Mouse (Mus musculus) hindbrain, embryonic 11.5 days (tissue): ENCODE data around the gene Ugt1a8. TPM values are rescaled to one million over a fixed set of nuclear protein-coding genes. Genes with fewer than 3 reads are reported as not detected.
"Not testable (repeated sequence)": the region's sequence is repeated elsewhere in the genome, so short reads cannot be mapped to it uniquely, and the experiment has no call there.

Experiments used
- ATAC-seq: fragments of 200-750 bp; cut with Nextera tagmentation; 2 replicates; pipeline ENCODE4 v1.8.0; 2017; ENCODE audit warnings: mild to moderate bottlenecking, moderate TSS enrichment, moderate library complexity; ENCODE audit not compliant: low FRiP score
- DNase-seq: peaks from one replicate; pipeline ENCODE4 v3.0.0-alpha.2; 2015; ENCODE audit warnings: low spot score
- H3K27ac ChIP-seq: fragments of 300-500 bp; sonication (generic); 2 replicates; pipeline ENCODE4 v1.5.1; 2014; ENCODE audit warnings: mild to moderate bottlenecking, low read depth, low read length
- H3K27me3 ChIP-seq: fragments of 300-500 bp; sonication (generic); 2 replicates; pipeline ENCODE4 v1.6.1; 2014; ENCODE audit warnings: mild to moderate bottlenecking, low read length, moderate library complexity, mixed read lengths; ENCODE audit not compliant: control insufficient read depth, insufficient read depth
- H3K36me3 ChIP-seq: fragments of 300-500 bp; sonication (generic); 2 replicates; pipeline ENCODE4 v1.6.1; 2014; ENCODE audit warnings: mild to moderate bottlenecking, low read length, moderate library complexity, mixed read lengths; ENCODE audit not compliant: control insufficient read depth, insufficient read depth
- H3K4me1 ChIP-seq: fragments of 300-500 bp; sonication (generic); replicated peaks from 2 replicates; pipeline ENCODE4 v1.6.1; 2014; ENCODE audit warnings: low read length, mixed read lengths; ENCODE audit not compliant: control insufficient read depth, insufficient read depth
- H3K4me2 ChIP-seq: fragments of 300-500 bp; sonication (generic); replicated peaks from 2 replicates; pipeline ENCODE4 v1.6.1; 2014; ENCODE audit warnings: mild to moderate bottlenecking, low read depth, low read length
- H3K4me3 ChIP-seq: fragments of 300-500 bp; sonication (generic); 2 replicates; pipeline ENCODE4 v1.5.1; 2014; ENCODE audit warnings: low read depth, low read length
- H3K9ac ChIP-seq: fragments of 300-500 bp; sonication (generic); 2 replicates; pipeline ENCODE4 v1.6.1; 2014; ENCODE audit warnings: low read depth, low read length
- H3K9me3 ChIP-seq: fragments of 300-500 bp; sonication (generic); 2 replicates; pipeline ENCODE4 v1.6.1; 2016; ENCODE audit warnings: low read length; ENCODE audit not compliant: control insufficient read depth
- WGBS: fragments of 180-500 bp; shearing (Covaris S2); extraction: QIAGEN DNeasy Blood & Tissue Kit; methylation state at CpG from one replicate; pipeline ENCODE4 v1.1.7; 2014; 5-methylcytosine and 5-hydroxymethylcytosine counted together
- polyA plus RNA-seq: library from polyadenylated mRNA; unstranded; fragments of >200 nt; fragmentation: Nextera tagmentation; extraction: Ambion mirVana; gene quantifications from 2 replicates; pipeline ENCODE4 v1.2.1, GENCODE M21; 2014

Gene Ugt1a8
- polyA plus RNA-seq, 1 experiment from 2014 or later, result not detected

- DNase-seq, H3K4me3 ChIP-seq, H3K9me3 ChIP-seq, H3K27ac ChIP-seq, ATAC-seq, H3K4me2 ChIP-seq, H3K27me3 ChIP-seq, H3K4me1 ChIP-seq, H3K9ac ChIP-seq, H3K36me3 ChIP-seq: not testable (repeated sequence)
- 81% methylated on average over 3 of the region's 4 CpGs for whole genome bisulfite sequencing
Observed at GRCm38 (mm10) chr1:88125827-88126360, 38.3 kb downstream of the Ugt1a8 start.

- DNase-seq, H3K4me2 ChIP-seq, H3K27me3 ChIP-seq, H3K9me3 ChIP-seq, H3K36me3 ChIP-seq, H3K27ac ChIP-seq, H3K9ac ChIP-seq, H3K4me1 ChIP-seq, ATAC-seq, H3K4me3 ChIP-seq: not testable (repeated sequence)
- 84% methylated on average over 2 of the region's 2 CpGs for WGBS
Observed at GRCm38 (mm10) chr1:88129091-88129490, 41.5 kb downstream of the Ugt1a8 start.

- 86% methylated on average over 1 of the region's 1 CpGs for WGBS
- not testable (repeated sequence) for DNase-seq, H3K9me3 ChIP-seq, H3K27ac ChIP-seq, H3K9ac ChIP-seq, H3K4me2 ChIP-seq, H3K4me1 ChIP-seq, H3K4me3 ChIP-seq, H3K27me3 ChIP-seq, H3K36me3 ChIP-seq, ATAC-seq
Observed at GRCm38 (mm10) chr1:88130223-88130622, 42.6 kb downstream of the Ugt1a8 start.

DNA sequence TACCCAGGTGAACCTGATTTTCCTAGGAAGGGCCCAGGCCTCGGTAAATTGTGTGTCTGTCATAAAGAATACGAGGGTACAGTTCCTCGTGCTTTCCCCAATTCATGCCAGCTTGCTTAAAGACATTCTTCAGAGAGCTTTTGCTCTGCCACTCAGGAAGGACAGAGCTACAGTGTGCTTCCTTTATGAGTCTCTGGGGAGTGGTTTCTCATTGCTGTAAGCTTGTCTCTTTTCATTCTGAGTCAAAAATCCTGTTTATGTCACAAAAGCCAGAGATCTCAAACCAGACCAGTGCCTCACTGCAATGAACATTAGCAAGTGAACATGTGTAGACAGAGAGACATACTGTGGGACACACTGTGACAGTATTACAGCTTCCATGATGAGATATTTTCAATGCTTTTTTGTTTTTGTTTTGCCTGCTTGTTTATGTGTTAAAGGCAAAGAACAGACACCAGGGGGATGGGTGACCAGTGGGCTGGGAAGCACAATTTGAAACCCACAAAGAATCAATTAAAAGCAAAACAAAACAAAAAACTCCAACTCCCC lies 46.4 kb downstream of the Ugt1a8 start:
- no peaks in the 10 kb centered on the region for H3K4me1 ChIP-seq
- no peak overlapping the region for H3K27ac ChIP-seq
- no peak overlapping the region for H3K4me3 ChIP-seq
- no peaks in the 10 kb centered on the region for H3K36me3 ChIP-seq
- no peaks in the 10 kb centered on the region for H3K27me3 ChIP-seq
- ATAC-seq (no peak), DNase-seq (no peak)
- no peak overlapping the region for H3K9ac ChIP-seq
- 78% methylated on average over 3 of the region's 3 CpGs for WGBS
- no peak overlapping the region for H3K4me2 ChIP-seq
- H3K9me3 ChIP-seq, result no peaks in the 10 kb centered on the region

DNA sequence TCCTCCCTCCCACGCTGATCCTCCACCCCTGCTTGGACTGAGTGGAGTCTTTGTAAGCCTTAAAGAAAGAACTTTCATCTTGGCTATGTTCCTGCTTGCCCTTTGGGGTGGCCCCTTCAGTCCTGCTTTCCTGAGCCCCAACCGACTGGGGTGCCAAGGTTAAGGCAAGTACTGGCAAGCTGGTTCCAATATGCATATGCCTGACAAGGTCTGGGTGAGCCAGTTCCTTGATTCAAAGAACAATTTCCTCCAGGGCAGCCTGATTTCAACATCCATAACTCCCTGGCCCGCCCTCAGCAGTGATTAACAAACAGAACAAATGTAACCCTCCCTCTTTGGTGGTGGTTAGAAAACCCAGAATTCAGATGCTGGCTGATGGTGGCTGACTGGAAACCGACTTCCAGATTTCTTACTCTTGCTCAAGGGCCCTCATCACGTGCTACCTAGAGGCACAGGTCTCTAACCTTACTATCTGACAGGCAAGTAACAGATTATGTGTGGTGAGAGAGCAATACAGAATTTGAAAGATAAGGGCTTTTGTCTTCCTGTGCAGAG lies 46.9 kb downstream of the Ugt1a8 start, which contains the start of gene Ugt1a6a:
Gene Ugt1a6a, plus strand, starts transcription at position 353 of the 555 bp plus-strand sequence.
- not testable (repeated sequence) for H3K27me3 ChIP-seq, DNase-seq, H3K27ac ChIP-seq, H3K4me2 ChIP-seq, H3K9me3 ChIP-seq, H3K9ac ChIP-seq, ATAC-seq, H3K36me3 ChIP-seq, H3K4me1 ChIP-seq, H3K4me3 ChIP-seq
- 51% methylated on average over 4 of the region's 5 CpGs for WGBS

DNA sequence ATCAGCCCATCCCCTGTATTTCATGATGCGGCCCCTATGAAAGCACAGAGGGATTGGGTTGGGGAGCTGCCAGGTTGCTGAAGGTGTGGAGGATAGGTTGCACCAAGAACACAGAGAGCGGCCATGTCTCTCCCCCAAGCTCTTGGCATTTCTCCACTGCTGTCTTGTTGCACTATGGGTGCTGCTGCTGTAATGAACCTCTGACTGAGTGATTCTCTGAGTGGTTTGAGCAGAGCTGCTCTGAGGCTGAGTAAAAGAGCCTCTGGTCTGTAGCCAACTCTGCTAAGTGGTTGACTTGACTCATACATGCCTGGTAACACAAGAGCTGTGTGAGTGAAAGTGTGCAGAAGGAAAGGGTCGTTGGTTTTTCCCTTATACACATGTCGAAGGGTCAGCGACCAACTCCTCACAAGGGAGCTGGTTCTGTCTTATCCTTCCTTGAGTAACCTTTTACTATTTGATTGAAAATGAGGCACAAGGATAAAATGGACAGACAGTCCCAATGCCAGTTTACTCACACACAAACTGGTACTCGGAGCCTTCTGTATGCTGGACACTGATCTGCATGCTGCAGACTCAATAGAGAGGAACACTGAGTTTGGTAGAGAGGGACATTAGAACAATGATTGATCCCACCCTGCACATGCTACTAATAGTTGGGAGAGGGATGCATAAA lies 47.8 kb downstream of the Ugt1a8 start:
- not testable (repeated sequence) for DNase-seq
- WGBS, result 90% methylated on average over 5 of the region's 6 CpGs

GRCm38 (mm10) chr1:88136646-88137045 lies 49.0 kb downstream of the Ugt1a8 start:
- H3K9me3 ChIP-seq, result no peaks in the 10 kb centered on the region
- H3K27ac ChIP-seq, result no peak overlapping the region
- no peak overlapping the region for H3K4me3 ChIP-seq
- no peaks in the 10 kb centered on the region for H3K27me3 ChIP-seq
- ATAC-seq (no peak), DNase-seq (no peak)
- H3K9ac ChIP-seq, result no peak overlapping the region
- no peak overlapping the region for H3K4me2 ChIP-seq
- H3K36me3 ChIP-seq, result no peaks in the 10 kb centered on the region
- no peaks in the 10 kb centered on the region for H3K4me1 ChIP-seq
- 70% methylated on average over 2 of the region's 2 CpGs for WGBS

More for the DNA sequence above, 47.8 kb downstream of the Ugt1a8 start:
- H3K4me2 ChIP-seq, H3K4me3 ChIP-seq, H3K27me3 ChIP-seq, ATAC-seq, H3K4me1 ChIP-seq, H3K9me3 ChIP-seq, H3K9ac ChIP-seq, H3K27ac ChIP-seq, H3K36me3 ChIP-seq: not testable (repeated sequence)

- WGBS, result 85% methylated on average over 3 of the region's 3 CpGs
- Histone ChIP-seq H3K27me3 (no peaks in the 10 kb centered on the region), H3K9ac (no peak overlapping the region), H3K9me3 (no peaks in the 10 kb centered on the region), H3K4me2 (no peak overlapping the region), H3K4me1 (no peaks in the 10 kb centered on the region), H3K36me3 (no peaks in the 10 kb centered on the region), H3K27ac (no peak overlapping the region), H3K4me3 (no peak overlapping the region)
- no peak for ATAC-seq
- DNase-seq, result no peak
Observed at GRCm38 (mm10) chr1:88137264-88137663, 49.7 kb downstream of the Ugt1a8 start.

DNA sequence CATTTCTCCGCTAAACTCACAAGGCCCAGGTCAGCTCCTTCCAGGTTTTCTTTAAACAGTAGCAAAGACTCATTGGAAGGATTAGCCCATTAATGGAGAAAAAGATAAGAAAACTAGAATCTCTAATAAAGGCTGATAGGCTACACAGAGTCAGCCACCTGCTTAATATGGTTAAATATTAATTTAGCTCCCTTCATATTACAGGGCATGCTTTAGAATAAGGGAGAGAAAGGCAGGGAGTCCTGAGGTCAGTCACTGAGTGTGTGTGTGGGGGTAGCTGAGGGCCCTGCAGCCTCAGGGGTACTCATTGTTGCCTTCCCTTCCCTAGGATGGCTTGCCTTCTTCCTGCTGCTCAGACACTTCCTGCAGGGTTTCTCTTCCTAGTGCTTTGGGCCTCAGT lies 50.5 kb downstream of the Ugt1a8 start:
- no peak overlapping the region for H3K4me3 ChIP-seq
- H3K4me2 ChIP-seq, result no peak overlapping the region
- no peak for ATAC-seq
- no peaks in the 10 kb centered on the region for H3K9me3 ChIP-seq
- no peak overlapping the region for H3K9ac ChIP-seq
- no peaks in the 10 kb centered on the region for H3K36me3 ChIP-seq
- H3K27me3 ChIP-seq, result no peaks in the 10 kb centered on the region
- no peak overlapping the region for H3K27ac ChIP-seq
- H3K4me1 ChIP-seq, result no peaks in the 10 kb centered on the region
- DNase-seq, result no peak
- 100% methylated on average over 1 of the region's 1 CpGs for WGBS
